Mouse (Mus musculus) C2C12 (cell line): ENCODE data around the gene Gbp2b. TPM values are rescaled to one million over a fixed set of nuclear protein-coding genes. Genes with fewer than 3 reads are reported as not detected.
"Not testable (repeated sequence)": the region's sequence is repeated elsewhere in the genome, so short reads cannot be mapped to it uniquely, and the experiment has no call there.

Source experiments
- H3K27me3 ChIP-seq: one replicate; pipeline ENCODE4 v1.6.1; 2011; ENCODE audit not compliant: control insufficient read depth, insufficient read depth, insufficient read length
- H3K36me3 ChIP-seq: one replicate; pipeline ENCODE4 v1.6.1; 2011; ENCODE audit not compliant: control insufficient read depth, insufficient read depth
- H3K4me3 ChIP-seq: one replicate; pipeline ENCODE4 v1.5.1; 2011; ENCODE audit warnings: mild to moderate bottlenecking, control low read depth; ENCODE audit not compliant: poor library complexity, insufficient read depth, severe bottlenecking
- H3K79me2 ChIP-seq: one replicate; pipeline ENCODE4 v1.6.1; 2011; ENCODE audit not compliant: control insufficient read depth, insufficient read depth
- H3K79me3 ChIP-seq: one replicate; pipeline ENCODE4 v1.6.1; 2011; ENCODE audit warnings: low read depth, control low read depth
- H3ac ChIP-seq: one replicate; pipeline ENCODE3; 2011; ENCODE audit warnings: low read depth; ENCODE audit not compliant: control insufficient read depth, insufficient read length
- CEBPB ChIP-seq: IDR thresholded peaks from one replicate; pipeline ENCODE4 v1.6.1; 2011; ENCODE audit warnings: low read depth, mild to moderate bottlenecking, control low read depth, moderate library complexity
- CTCF ChIP-seq: IDR thresholded peaks from one replicate; pipeline ENCODE4 v1.5.1; 2011; ENCODE audit not compliant: control insufficient read depth, insufficient read depth, insufficient read length
- FOSL1 ChIP-seq: IDR thresholded peaks from one replicate; pipeline ENCODE4 v1.8.0; 2011; ENCODE audit warnings: mild to moderate bottlenecking, low read length; ENCODE audit not compliant: poor library complexity, insufficient read depth, severe bottlenecking
- MAX ChIP-seq: IDR thresholded peaks from one replicate; pipeline ENCODE4 v1.6.1; 2011; ENCODE audit warnings: mild to moderate bottlenecking, control low read depth
- MYOD1 ChIP-seq: IDR thresholded peaks from one replicate; pipeline ENCODE4 v1.6.1; 2011; ENCODE audit warnings: low read depth; ENCODE audit not compliant: control insufficient read depth, insufficient read length
- MYOG ChIP-seq: IDR thresholded peaks from one replicate; pipeline ENCODE4 v1.6.1; 2011; ENCODE audit not compliant: control insufficient read depth, insufficient read length; ENCODE audit errors: extremely low read depth
- USF1 ChIP-seq: IDR thresholded peaks from one replicate; pipeline ENCODE4 v1.6.1; 2011; ENCODE audit warnings: low read depth, mild to moderate bottlenecking, control low read depth, moderate library complexity
- microRNA-seq: library from miRNA; unstranded; fragments of <30 nt; microRNA quantifications from one replicate; pipeline ENCODE4, GENCODE M21; 2019; ENCODE audit warnings: borderline microRNAs expressed
- polyA plus RNA-seq: library from polyadenylated mRNA; unstranded; fragments of >200 nt; fragmentation: generic; extraction: Trizol; gene quantifications from one replicate; pipeline ENCODE4 v1.2.1, GENCODE M21; 2012; ENCODE audit warnings: missing spikeins

Gbp2b gene
- polyA plus RNA-seq, 1 experiment, result 0.05 TPM

DNA sequence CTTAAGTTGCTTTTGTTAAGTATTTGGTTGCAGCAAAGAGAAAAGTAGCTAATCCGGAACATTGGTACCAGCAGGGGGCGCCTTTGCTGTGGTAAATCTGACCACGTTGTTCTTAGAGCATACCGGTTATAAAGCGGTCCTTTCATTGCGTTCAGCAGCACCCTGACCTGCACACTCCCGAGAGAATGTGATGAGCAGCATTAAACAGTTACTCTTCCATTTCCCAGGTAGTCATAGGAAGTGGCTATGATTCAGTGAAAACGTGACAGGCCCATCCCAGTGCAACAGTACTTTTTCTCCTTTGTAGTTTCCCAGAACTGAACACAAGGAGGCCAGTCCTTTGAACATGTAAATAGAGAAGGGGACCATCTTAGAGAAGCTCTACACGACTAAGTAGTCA lies 45.6 kb downstream of the Gbp2b start:
- H3K79me3 ChIP-seq, result no peaks in the 10 kb centered on the region
- H3K4me3 ChIP-seq, result no peak overlapping the region
- no peaks in the 10 kb centered on the region for H3K27me3 ChIP-seq
- no peak for TF ChIP-seq CEBPB
- no peaks in the 10 kb centered on the region for H3K79me2 ChIP-seq
- no peaks in the 10 kb centered on the region for H3K36me3 ChIP-seq
- no peak overlapping the region for H3ac ChIP-seq

DNA sequence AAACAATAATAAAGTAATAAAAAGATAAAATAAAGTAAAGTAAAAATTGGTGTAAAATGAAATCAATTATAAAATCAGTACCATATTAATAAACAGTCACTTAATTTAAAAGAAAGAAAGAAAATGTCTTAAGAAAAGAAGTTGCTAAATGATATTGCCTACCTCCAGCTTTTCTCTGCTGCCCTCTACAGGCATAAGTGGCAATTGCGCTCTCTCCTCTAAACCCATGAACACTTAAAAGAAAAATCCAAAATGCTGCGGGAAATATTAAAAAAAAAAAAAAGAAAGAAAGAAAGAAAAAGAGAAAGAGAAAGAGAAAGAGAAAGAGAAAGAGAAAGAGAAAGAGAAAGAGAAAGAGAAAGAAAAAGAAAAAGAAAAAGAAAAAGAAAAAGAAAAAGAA lies 51.3 kb downstream of the Gbp2b start:
- not testable (repeated sequence) for H3K27me3 ChIP-seq, H3ac ChIP-seq, H3K4me3 ChIP-seq

DNA sequence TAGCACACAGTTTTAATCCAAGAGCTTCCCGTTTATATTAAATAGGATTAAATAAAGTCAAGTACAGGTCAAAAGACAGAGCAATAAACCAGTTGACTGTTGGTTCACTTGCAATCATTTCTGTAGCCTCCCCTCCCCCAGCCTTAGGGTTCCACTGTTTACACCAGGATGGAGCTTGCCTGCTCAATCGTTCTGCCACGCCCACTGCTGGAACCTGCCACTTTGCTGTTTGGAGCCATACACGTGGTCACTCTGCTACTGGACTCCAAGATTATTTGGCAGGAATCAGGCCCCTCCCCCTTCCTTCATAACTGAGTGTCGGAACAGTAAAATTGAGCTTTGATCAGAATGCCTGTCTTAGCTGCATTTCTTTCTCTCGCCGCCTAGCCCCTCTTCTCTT lies 53.2 kb downstream of the Gbp2b start:
- H3K4me3 ChIP-seq, H3K79me3 ChIP-seq, H3K79me2 ChIP-seq, H3K36me3 ChIP-seq, H3K27me3 ChIP-seq, H3ac ChIP-seq: not testable (repeated sequence)

More for the DNA sequence above, 51.3 kb downstream of the Gbp2b start:
- not testable (repeated sequence) for H3K36me3 ChIP-seq, H3K79me3 ChIP-seq, H3K79me2 ChIP-seq

DNA sequence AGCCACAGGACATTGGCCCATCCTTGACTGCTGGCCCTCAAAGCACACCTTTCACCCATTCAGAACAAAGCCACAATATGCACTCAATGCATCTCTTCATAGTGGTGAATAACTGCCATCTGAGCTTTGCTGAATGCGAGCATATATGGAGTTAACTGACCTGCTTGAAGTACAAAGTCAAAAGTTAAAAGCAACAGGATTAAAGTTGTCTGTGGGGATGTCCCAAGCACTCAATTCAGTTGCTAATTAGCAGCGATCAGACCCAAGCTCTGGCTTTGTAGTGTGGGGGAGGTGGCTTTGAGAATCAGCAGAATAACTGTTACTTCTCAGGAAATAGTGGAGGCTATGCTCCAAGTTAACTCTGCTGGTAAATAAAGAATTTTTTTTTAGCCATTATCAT lies 55.6 kb downstream of the Gbp2b start:
- Histone ChIP-seq H3K36me3 (no peaks in the 10 kb centered on the region), H3ac (no peak overlapping the region), H3K4me3 (no peak overlapping the region), H3K79me3 (no peaks in the 10 kb centered on the region), H3K79me2 (no peaks in the 10 kb centered on the region), H3K27me3 (no peaks in the 10 kb centered on the region)
- TF ChIP-seq CTCF (no peak), MYOG (no peak), MAX (no peak), MYOD1 (no peak), FOSL1 (no peak)

DNA sequence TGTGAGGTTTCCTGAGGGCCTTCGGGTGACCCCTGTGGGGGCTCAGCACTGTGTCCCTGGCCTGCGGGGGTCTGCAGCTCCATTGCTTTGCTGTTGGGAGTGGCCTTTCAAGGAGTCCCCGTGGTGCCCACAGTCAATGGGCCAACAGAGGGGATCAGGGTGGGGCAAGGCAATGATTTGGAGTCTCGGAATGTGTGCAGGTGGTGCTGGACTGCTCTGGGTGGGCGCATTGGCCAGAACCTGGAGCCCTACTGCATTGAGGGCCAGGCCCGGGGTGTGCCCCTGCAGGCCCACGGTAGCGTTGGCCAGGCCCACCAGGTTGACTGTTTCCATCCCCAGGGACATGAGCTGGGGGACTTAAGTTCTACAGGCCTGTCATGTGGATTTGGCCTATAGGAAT lies 70.1 kb downstream of the Gbp2b start:
- Histone ChIP-seq H3K36me3 (no peaks in the 10 kb centered on the region), H3ac (no peak overlapping the region), H3K27me3 (peaks cover 3% of the 10 kb centered on the region), H3K79me2 (no peaks in the 10 kb centered on the region), H3K79me3 (no peaks in the 10 kb centered on the region), H3K4me3 (no peak overlapping the region)
- TF ChIP-seq FOSL1 (no peak), MAX (no peak), CEBPB (no peak), USF1 (no peak), CTCF (no peak), MYOD1 (no peak), MYOG (no peak)

Small RNA genes within 50 kb of the gene (microRNA-seq; reads per million reads assigned to microRNA genes)
- gene Mir6381, result not detected

Other genes with a start within 250 kb of the Gbp2b start
- 40.0 TPM for gene Pdlim5, start 199.2 kb upstream of the Gbp2b start, polyA plus RNA-seq
- not detected for gene Gbp5, start 100.9 kb upstream of the Gbp2b start, polyA plus RNA-seq
- not detected for gene Gbp7, start 64.5 kb upstream of the Gbp2b start, polyA plus RNA-seq
- gene Gbp3, start 34.8 kb upstream of the Gbp2b start, polyA plus RNA-seq, result 0.11 TPM
- gene Gbp2, start 25.8 kb downstream of the Gbp2b start, polyA plus RNA-seq, result 0.14 TPM
- 0.71 TPM for gene Kyat3, start 106.2 kb downstream of the Gbp2b start, polyA plus RNA-seq
- 27.5 TPM for gene Gtf2b, start 170.2 kb downstream of the Gbp2b start, polyA plus RNA-seq